Mouse (Mus musculus): Measurements from ENCODE around the gene Msrb3. TPM values are rescaled to one million over a fixed set of nuclear protein-coding genes. Genes with fewer than 3 reads are reported as not detected.

Gene Msrb3
- polyA plus RNA-seq, 1 experiment from 2014 or later: 20.6 TPM

DNA sequence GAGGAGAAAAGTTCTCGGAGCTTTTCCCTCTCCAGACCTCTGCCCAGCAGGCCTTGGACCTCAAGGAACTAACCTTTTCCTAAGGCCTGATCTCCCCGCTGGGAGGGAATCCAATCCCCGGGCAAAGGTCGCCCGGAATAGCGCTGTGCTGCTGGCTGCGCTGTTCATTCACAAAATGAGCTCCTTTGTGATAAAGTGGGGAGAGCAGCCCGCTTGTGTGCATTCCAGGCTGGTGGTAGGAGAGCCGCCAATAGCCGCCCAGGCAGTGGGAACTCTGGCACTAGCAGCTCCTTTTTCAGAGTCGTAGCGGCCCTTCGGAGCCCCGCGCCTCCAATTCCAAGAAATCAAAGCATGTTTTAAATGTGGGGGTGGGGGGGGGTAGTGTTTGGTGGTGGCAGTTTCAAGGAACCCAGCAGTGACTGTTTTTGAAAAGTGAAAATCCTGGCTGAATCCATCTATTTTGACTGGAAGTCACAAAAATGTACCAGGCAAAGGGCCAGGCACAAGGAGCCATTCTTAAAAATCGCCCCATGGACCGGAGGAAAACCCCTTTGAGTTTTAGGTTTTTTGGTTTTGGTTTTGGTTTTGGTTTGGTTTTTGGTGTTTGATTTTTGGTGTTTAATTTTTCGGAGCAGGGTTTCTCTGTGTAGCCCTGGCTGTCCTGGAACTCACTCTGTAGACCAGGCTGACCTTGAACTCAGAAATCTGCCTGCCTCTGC lies 153.6 kb downstream of the Msrb3 start:
- H3K9me3 ChIP-seq: no peaks in the 10 kb centered on the region
- no peaks in the 10 kb centered on the region; the same call in 1 of the 2 replicates for H3K27me3 ChIP-seq (replicated peaks)
- peak overlapping the region; percentile 73 for H3K4me2 ChIP-seq
- peak; percentile 59; the same call in 1 of the 2 replicates for ATAC-seq (ENCODE audit: extremely low read depth, insufficient number of reproducible peaks, low FRiP score, low TSS enrichment)
- peak overlapping the region; percentile 80 for H3K27ac ChIP-seq (replicated peaks)
- peaks cover 22% of the 10 kb centered on the region for H3K4me1 ChIP-seq
- no peaks in the 10 kb centered on the region for H3K36me3 ChIP-seq
- peak overlapping the region; percentile 45 for H3K4me3 ChIP-seq
- H3K9ac ChIP-seq: peak overlapping the region; percentile 78
- WGBS: 9% methylated on average over 18 of the region's 18 CpGs

DNA sequence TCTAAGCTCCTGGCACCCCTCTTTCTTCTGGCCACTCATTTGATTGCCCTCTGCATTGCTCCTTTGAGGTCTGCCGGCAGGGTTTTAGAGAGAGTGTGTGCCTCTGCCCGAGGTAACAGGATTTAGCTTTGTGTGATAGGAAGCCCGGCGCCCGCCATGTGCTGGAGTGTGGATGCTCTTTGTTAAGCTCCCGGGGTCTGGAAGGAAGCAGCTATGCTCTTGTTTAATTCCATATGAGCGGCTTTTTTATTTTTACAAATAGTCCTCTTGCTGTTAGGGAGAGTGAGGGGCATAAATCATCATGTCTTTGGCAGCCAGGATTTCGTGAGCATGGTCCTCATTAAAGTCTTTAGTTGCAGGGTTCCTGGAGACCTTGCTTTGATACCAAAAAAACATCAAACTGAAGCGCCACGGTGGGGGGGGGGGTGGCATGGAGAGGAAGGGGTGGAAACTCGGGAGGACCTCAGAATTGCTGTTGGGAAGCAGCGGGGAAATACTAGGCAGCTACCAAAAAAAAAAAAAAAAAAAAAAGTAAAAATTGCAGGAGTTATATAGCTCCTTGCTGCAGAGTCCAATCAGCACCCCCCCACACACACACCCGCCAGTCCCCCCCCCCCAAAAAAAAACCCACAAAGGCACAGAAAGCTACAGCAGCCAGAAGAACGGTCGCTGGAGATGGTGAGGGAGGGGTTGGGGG lies 154.3 kb downstream of the Msrb3 start:
- Histone ChIP-seq H3K9ac (peak overlapping the region; percentile 78), H3K4me1 (peaks cover 22% of the 10 kb centered on the region), H3K27me3 (replicated peaks) (no peaks in the 10 kb centered on the region; the same call in 1 of the 2 replicates), H3K4me3 (peak overlapping the region; percentile 45), H3K9me3 (no peaks in the 10 kb centered on the region), H3K4me2 (peak overlapping the region; percentile 73), H3K27ac (replicated peaks) (peak overlapping the region; percentile 80), H3K36me3 (no peaks in the 10 kb centered on the region)
- ATAC-seq (ENCODE audit: extremely low read depth, insufficient number of reproducible peaks, low FRiP score, low TSS enrichment): 0 out of 2 replicates have a peak, but pooled peaks have one; percentile 11
- WGBS: 7% methylated on average over 15 of the region's 15 CpGs

DNA sequence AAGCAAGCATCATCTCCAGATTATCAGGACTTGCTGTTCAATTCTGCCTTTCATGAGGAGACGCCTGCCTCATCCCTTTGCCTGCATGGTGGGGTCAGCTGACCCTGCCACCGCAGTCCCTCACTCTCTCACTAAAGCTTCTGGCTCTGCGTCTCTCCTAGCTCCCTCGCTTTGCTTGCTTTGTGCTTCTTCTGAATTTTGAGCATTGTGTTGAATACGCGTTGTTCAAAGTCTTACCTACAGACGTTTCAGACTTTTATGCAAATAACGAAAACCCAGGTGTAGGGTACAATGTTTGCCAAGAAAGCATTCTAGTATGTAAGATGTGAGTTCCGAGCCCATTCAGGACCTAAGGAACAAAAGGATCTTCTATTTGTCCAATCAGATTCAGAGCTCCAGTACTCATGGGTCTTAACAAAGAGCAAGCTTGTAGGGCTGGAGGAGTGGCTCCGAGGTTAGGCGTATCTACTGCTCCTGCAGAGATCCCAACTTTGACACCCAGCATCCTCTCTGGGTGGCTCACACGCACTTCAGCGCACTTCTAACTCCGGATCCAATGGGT lies 162.3 kb downstream of the Msrb3 start:
- H3K9me3 ChIP-seq: no peaks in the 10 kb centered on the region
- WGBS: 29% methylated on average over 14 of the region's 14 CpGs
- H3K4me1 ChIP-seq: peaks cover 13% of the 10 kb centered on the region
- H3K9ac ChIP-seq: peak overlapping the region; percentile 56; the same call in 1 of the 2 replicates
- peak overlapping the region; percentile 72 for H3K4me2 ChIP-seq
- H3K27me3 ChIP-seq (replicated peaks): no peaks in the 10 kb centered on the region
- no peak for ATAC-seq (ENCODE audit: extremely low read depth, insufficient number of reproducible peaks, low FRiP score, low TSS enrichment)
- H3K4me3 ChIP-seq: peak overlapping the region; percentile 44
- H3K36me3 ChIP-seq: no peaks in the 10 kb centered on the region
- H3K27ac ChIP-seq (replicated peaks): no peak overlapping the region

DNA sequence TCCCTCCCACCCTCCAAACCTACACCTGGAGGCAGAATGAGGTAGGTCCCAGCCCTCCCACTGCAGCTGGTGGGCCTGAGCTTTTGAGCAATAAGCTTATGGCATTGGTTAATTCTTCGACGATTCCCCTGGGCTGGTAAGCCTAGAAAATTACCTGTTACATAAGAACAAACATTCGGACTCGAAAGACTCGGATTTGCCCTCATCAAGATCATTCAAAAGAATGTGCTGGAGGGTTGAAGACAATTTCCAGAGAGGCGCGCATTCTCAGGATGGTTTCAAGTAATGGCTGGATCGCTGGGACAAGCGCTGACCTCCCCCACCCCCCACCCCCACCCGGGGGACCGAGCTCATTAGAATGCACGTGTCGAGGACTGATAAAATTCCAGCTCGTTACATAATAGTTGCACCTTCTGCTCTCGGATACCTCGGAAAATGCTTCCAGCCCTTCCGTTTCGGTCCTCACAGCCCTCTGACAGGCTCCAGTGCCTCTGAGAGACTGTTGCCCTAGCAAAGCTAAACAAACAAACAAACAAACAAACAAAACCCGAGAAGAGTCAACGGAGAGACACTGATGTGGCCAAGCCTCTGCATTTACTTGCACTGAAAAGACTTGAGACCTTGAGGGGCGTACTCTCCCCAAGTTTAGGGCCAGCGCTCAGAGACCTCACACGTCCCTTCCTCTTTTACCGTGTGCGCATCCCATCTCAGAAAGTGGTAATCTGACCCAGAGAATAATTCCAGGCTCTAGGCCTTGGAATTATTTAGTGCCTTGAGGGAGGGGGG lies 163.0 kb downstream of the Msrb3 start:
- H3K4me1 ChIP-seq: peaks cover 13% of the 10 kb centered on the region
- H3K9ac ChIP-seq: peak overlapping the region; percentile 56
- no peak for ATAC-seq (ENCODE audit: extremely low read depth, insufficient number of reproducible peaks, low FRiP score, low TSS enrichment)
- no peaks in the 10 kb centered on the region for H3K9me3 ChIP-seq
- H3K4me2 ChIP-seq: peak overlapping the region; percentile 72
- H3K27me3 ChIP-seq (replicated peaks): no peaks in the 10 kb centered on the region
- WGBS: 8% methylated on average over 25 of the region's 25 CpGs
- H3K36me3 ChIP-seq: no peaks in the 10 kb centered on the region
- peak overlapping the region; percentile 44 for H3K4me3 ChIP-seq
- no peak overlapping the region for H3K27ac ChIP-seq (replicated peaks)

DNA sequence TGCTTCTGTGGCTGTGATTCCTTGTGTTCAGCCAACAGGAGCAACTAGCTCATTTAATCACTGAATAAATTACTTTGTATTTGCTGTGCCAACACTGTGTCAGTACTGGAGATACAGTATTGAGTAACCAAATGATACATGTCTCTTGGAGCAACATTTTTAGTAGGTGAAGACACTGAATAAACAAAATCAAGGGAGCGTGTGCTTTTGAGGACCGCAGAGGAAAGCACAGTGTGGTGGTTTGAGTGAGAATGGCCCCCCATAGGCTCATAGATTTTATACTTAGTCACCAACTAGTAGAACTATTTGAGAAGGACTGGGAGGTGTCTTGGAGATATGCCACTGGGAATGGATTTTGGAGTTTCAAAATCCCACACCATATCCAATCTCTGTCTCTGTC lies 164.5 kb downstream of the Msrb3 start:
- 93% methylated on average over 2 of the region's 2 CpGs for WGBS
- no peak for ATAC-seq (ENCODE audit: extremely low read depth, insufficient number of reproducible peaks, low FRiP score, low TSS enrichment)
- Histone ChIP-seq H3K4me1 (peaks cover 13% of the 10 kb centered on the region), H3K27ac (replicated peaks) (no peak overlapping the region), H3K4me3 (no peak overlapping the region), H3K4me2 (no peak overlapping the region), H3K9me3 (no peaks in the 10 kb centered on the region), H3K9ac (no peak overlapping the region), H3K36me3 (no peaks in the 10 kb centered on the region), H3K27me3 (replicated peaks) (no peaks in the 10 kb centered on the region)

Other genes with a start within 250 kb of the Msrb3 start
- gene Lemd3, start 80.2 kb upstream of the Msrb3 start, polyA plus RNA-seq (2015; fragmentation: Nextera tagmentation; extraction: Ambion mirVana): 2.0 and 2.3 TPM in 2 replicates
- gene Wif1, start 134.9 kb upstream of the Msrb3 start, polyA plus RNA-seq (2015; fragmentation: Nextera tagmentation; extraction: Ambion mirVana): 6.2 and 8.4 TPM in 2 replicates

Data from heart, embryonic 13.5 days (tissue).